Mouse (Mus musculus): ENCODE data around the gene Plekhh3. TPM values are rescaled to one million over a fixed set of nuclear protein-coding genes. Genes with fewer than 3 reads are reported as not detected.

Plekhh3 gene
- total RNA-seq, 2 experiments from 2014 or later, result 14.5 to 15.4 TPM

DNA sequence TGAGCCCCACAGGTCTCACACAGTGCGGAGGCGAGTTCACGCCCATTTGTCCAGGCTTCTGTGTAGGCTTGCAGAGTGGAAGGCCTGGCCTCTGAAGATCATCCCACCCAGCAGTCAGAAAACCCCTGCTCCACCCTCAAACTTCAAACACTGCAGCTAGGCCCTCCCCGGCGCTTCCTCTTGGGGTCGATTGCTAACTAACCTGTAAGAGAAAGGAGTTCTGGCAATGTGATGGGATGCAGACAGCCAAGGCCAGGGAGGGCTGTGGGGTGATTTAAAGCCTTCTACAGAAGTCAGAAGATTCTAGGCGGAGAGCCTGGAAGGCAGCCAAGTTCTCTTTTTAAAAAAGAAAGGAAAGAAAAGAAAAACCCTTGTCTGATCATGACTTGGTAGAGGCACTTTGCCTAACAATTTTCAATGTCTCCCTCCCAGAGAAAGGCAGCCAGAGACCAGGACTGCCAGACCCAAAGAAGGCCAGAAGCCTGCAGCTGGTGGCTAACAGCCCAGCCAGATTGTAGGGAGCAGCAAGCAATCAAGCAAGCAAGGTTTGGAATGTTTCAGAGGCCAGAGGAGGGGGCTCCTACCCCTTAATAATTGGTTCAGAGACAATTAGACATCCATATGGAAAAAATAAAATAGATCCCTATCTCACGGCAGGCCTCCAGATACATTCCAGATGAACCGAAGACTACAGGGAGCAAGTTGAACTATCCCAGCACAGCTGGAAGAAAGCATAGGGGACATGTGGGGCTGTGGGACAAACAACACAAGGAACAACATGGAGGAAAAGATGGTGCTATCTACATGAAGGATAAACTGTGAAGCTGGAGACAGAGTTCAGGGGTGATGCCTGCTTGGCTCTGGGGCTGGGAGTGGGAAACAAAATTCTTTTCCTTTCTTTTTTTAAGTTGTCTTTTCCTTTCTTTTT lies 21.7 kb downstream of the Plekhh3 start:
- TF ChIP-seq CTCF (conservative IDR thresholded peaks at IDR 0.05), result no peak
- DNase-seq (ENCODE audit: low spot score in 2 of 2), result no peak
- peak overlapping the region; percentile 40; the same call in 1 of the 2 replicates for H3K27ac ChIP-seq
- H3K4me3 ChIP-seq, result no peak overlapping the region

DNA sequence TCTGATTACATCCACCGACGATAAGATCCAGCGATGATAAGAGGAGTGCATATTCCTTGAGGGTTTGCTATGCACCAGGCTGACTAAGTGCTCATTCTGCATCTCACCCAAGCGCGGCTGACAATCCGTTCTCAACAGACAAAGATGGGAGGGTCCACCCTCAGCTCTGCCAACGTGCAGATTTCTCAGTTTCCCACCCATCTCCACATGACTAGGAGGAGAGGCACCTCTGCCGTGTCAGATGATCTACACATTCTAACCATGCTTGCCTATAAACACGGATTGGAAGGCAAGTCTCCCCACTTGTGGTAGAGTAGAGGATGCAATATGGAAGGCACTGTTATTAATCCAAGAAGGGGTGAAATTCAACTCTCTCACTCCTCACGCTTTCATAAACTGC lies 22.4 kb downstream of the Plekhh3 start:
- Histone ChIP-seq H3K27ac (peak overlapping the region; percentile 40; the same call in 1 of the 2 replicates), H3K4me3 (no peak overlapping the region)
- DNase-seq (ENCODE audit: low spot score in 2 of 2), result no peak
- TF ChIP-seq CTCF (conservative IDR thresholded peaks at IDR 0.05), result no peak

DNA sequence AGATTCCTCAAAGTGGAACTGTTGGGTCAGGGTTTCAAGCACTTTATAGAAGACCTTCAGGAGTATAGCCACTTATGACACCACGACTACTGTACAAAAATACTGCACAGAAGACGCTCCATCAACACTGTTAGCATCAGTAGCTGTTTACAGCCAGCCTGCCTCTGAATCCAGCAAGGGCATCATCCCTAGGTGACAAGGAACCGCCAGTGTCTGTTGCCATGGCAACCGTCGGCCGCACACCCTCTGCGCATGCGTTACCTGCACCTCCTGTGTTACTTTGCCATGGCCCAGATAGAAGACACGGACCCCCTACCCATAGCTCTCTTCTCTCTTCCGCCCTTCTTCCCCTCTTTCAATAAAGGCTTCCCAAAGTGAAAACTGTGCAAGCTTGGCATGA lies 24.8 kb downstream of the Plekhh3 start:
- no peak for TF ChIP-seq CTCF (conservative IDR thresholded peaks at IDR 0.05)
- Histone ChIP-seq H3K4me3 (no peak overlapping the region), H3K27ac (no peak overlapping the region)
- no peak for DNase-seq (ENCODE audit: low spot score in 2 of 2)

DNA sequence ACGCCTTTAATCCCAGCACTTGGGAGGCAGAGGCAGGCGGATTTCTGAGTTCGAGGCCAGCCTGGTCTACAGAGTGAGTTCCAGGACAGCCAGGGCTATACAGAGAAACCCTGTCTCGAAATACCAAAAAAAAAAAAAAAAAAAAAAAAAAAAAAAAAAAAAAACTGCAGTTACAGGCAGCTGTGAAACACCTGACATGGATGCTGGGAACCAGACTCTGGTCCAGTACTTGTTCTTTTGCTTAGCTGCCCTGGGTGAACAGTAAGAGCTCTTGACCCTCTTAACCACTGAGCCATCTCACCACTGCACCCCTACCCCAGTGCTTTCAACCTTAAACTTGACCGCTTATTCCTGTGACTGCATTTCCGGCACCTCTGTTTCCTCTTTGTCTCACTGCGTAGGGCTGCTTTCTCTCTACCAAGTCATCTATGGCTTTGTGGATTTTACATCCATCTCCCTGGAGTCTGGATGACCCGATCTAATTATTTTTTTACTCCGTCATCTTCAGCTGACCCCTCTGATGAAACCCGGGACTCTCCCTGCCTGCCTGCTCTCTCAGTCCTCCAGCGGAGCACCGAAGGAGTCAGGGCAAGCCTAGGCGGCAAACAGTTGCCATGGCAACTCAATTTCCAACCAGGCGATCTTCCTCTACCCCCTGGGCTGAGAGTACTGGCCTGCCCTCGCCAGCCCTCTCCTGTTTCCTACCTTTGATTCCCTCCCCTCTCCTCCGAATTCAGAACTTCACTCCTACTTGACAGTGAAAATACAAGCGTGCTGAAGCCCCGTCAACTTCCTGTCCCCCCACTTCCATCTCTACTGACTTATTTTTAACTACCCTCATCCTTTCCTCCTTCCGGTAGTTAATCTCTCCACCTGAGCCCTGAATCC lies 27.6 kb downstream of the Plekhh3 start:
- H3K27ac ChIP-seq, result peak overlapping the region; percentile 73
- peak in 1 of 2 experiments; percentile 34 for DNase-seq (ENCODE audit: low spot score in 2 of 2)
- peak overlapping the region; percentile 53 for H3K4me3 ChIP-seq
- no peak for TF ChIP-seq CTCF (conservative IDR thresholded peaks at IDR 0.05)

DNA sequence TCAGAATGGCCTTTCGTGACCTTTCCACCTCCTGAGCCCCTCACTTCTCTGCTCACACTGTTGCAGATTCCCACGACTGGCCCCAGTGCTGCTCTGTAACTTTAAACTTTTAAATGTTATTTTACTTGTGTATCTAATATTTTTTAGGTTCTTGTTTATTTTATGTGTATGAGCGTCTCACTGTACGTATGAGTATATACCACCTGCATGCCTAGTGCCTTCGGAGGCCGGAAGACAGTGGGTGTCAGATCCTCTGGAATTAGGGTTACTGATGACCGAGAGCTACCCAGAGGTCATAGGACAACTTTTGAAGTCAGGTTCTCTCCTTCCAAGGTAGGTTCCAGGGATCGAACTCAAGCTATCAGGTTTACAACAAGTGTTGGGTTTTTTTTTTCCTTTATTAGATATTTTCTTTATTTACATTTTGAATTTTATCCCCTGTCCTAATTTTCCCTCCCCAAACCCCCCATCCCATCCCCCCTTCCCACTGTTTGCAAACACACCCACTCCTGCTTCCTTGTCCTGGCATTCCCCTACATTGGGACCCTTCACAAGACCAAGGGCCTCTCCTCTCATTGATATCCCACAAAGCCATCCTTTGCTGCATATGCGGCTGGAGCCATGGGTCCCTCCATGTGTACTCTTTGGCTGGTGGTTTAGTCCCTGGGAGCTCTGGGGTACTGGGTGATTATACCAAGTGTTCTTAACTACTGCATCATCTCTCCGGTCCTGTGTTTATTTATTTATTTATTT lies 28.8 kb downstream of the Plekhh3 start:
- DNase-seq (ENCODE audit: low spot score in 2 of 2), result no peak
- TF ChIP-seq CTCF (conservative IDR thresholded peaks at IDR 0.05), result no peak

DNA sequence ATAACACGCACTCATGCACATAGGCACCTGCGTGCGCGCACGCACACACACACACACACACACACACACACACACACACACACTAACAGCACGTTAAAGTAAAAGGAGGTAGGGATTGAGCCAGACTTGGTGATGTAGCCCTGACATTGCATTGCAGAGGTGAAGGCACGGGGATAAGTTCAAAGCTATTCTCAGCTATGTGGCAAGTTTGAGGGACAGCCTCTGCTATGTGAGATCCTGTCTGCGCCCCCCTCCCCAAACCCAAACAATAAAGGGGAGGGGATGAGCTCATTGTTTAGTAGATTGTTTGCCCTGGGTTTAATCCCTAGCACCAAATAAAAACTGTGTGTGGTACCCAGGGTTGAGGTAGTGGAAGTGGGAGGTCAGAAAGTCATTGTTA lies 30.1 kb downstream of the Plekhh3 start:
- no peak overlapping the region for H3K27ac ChIP-seq
- no peak overlapping the region for H3K4me3 ChIP-seq
- DNase-seq (ENCODE audit: low spot score in 2 of 2), result no peak
- no peak for TF ChIP-seq CTCF (conservative IDR thresholded peaks at IDR 0.05)

More for the DNA sequence above, 28.8 kb downstream of the Plekhh3 start:
- Histone ChIP-seq H3K4me3 (no peak overlapping the region), H3K27ac (no peak overlapping the region)

DNA sequence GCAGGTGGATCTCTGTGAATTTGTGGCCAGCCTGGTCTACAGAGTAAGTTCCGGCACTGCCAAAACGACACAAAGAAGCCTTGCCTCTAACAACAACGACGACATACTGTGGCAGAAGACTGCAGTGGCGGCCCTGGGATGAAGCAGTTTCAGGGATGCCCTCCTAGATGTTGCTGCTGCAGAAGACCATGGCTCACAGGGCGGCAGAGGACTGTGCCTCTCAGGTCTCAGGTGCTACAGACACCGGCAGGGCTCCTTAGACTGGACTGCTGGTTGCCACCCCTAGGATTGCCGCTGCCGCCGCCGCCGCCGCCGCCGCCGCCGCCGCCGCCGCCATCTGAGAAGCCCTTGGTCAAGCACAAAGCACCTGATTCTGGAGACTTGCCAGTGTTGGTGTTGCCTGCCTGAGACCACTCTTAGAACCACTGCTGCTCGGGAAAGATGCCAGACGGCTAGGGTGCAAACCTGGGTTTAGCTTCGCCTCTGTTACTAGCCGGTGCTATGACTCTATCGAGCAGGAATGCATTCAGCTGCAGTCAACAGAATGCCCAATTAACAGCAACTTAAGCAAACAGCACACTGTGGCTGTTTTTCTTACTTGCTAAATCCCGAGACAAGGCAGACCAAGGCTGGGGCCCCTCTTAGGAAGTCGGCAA lies 30.9 kb downstream of the Plekhh3 start:
- peak overlapping the region; percentile 62 for H3K27ac ChIP-seq
- no peak for DNase-seq (ENCODE audit: low spot score in 2 of 2)
- peak overlapping the region; percentile 51 for H3K4me3 ChIP-seq
- TF ChIP-seq CTCF (conservative IDR thresholded peaks at IDR 0.05), result no peak

DNA sequence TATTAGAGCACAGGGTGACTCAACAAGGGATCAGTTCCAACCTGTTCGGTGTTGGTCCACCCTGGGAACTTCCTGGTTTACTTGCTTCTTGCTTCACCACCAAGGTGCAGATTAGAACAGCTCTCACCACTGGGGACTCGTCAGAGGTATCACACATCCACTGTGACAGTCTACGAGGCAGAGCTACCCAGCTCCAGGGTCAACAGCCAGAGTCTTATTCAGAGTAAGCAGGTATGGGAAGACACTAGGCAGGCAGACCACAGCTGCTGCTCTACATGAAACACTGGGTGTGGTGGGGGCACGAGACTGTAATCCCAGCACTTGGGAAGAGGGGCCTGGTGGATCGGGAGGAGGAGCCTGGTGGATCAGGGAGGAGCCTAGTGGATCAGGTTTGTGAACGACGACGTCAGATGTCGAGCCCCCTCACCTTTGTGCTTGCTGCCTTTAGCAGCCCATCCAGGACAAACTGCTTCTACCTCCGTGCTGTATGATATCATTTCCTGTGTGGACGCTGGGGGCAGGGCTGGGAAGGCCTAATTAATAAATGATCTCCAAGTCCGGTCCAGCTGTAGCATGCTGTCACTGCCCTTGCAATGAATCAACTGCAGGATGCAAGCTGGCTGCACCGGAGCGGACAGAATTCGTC lies 32.5 kb downstream of the Plekhh3 start:
- Histone ChIP-seq H3K4me3 (no peak overlapping the region), H3K27ac (no peak overlapping the region)
- no peak for DNase-seq (ENCODE audit: low spot score in 2 of 2)
- no peak for TF ChIP-seq CTCF (conservative IDR thresholded peaks at IDR 0.05)

DNA sequence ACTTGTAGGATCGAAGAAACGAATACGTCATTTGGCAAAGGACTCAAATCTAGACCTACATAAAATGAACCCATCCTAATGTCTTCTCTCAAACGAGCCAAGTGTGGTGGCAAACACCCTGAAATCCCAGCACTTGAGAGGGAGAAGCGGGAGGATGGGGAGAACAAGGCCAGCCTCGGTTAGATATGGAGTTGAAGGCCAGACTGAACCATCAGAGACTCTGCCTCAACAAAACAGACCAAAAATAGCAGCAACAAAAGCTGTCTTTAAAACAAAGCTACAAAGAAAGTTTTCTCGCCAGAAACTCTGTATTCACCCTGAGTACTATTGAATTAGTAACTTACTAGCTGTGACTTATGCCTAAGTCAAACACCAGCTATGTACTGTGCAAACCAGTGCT lies 34.2 kb downstream of the Plekhh3 start:
- H3K4me3 ChIP-seq, result no peak overlapping the region
- TF ChIP-seq CTCF (conservative IDR thresholded peaks at IDR 0.05), result no peak
- H3K27ac ChIP-seq, result no peak overlapping the region
- no peak for DNase-seq (ENCODE audit: low spot score in 2 of 2)

DNA sequence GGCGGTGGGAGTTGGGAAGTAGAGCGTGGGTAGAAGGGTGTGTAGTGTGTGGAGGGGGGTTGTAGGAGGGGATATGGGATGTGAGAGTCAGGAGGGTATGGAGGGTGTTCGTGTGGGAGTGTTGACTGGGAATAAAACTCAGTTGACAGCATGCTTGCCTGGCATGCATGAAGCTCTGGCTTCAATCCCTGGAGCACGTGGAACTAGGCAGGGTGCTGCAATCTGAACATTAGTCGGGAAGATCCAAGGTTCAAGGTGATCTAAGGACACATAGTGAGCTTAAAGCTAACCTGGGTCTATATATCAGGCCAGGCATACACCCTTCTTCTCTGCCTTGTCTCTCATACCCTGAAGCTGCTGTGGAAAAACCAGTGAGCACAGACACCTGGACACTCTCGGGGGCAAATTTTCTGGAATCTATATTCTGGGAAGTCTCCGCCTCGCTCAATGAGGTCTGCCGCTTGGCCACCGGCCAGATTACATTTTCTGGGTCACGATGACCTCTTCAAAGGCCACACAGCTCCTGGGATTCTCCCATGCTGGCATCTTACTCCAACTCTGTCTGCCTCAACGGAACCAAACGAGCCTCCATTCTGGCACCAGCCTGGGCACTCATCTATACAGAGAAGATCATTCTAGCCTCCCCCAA lies 36.8 kb downstream of the Plekhh3 start:
- no peak for TF ChIP-seq CTCF (conservative IDR thresholded peaks at IDR 0.05)
- no peak for DNase-seq (ENCODE audit: low spot score in 2 of 2)
- H3K4me3 ChIP-seq, result no peak overlapping the region
- H3K27ac ChIP-seq, result no peak overlapping the region

DNA sequence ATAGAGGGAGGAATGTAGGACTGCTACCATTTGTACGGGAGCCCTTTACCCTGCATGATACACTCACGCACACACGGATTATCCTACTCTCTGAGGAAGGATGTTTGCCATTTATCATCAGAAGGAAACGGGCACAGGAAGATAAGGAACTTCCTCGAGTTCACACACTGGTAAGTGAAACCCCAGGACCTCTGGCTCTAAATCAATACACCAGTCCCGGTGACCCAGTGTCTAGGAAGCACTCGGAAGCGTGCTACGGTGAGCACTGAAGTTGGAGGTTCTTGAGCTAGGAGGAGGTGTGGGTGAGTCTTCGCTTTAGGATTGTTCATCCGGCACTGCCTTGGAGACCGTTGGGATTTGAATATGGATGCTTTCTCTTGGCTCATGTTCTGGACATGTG lies 38.1 kb downstream of the Plekhh3 start:
- no peak for DNase-seq (ENCODE audit: low spot score in 2 of 2)
- Histone ChIP-seq H3K27ac (no peak overlapping the region), H3K4me3 (no peak overlapping the region)
- TF ChIP-seq CTCF (conservative IDR thresholded peaks at IDR 0.05), result no peak
